Mouse (Mus musculus) left cerebral cortex, postnatal 4 days (tissue): ENCODE measurements around the gene Pex14. TPM values are rescaled to one million over a fixed set of nuclear protein-coding genes. Genes with fewer than 3 reads are reported as not detected.

Source experiments
- DNase-seq: peaks from one replicate; pipeline ENCODE4 v3.0.0-alpha.2; 2022
- intact Hi-C: fragments of 180-260 bp; cut with DNase I; formaldehyde crosslinking; loops from one replicate; pipeline ENCODE4 v1.15.1; 2025
- total RNA-seq, 2 experiments: library from RNA; stranded (reverse); gene quantifications; 2 replicates each; pipeline ENCODE4 v1.2.3; 2021

The Pex14 gene
- total RNA-seq, 2 experiments from 2014 or later, result 38.2 to 40.8 TPM

DNA sequence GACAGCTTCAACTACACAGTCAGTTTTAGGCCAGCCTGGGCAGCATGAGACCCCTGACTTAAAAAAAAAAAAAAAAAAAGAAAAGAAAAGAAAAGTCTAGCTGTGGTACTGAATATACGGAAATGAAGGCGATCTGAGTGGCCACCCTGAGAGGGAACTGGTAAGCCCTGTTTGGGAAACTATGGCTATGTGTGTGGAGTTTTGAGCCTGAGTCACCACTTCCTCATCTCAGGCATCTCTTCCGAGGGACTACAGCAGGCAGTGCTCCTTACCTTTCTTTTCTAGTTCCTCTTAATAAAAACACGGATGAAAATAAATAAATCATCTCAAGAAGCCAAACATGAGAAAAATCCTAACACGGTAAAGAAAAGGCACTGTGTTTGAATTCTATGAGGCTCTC lies 98.2 kb downstream of the Pex14 start:
- DNase-seq, result no peak
- intact Hi-C loops, result no loop called here

DNA sequence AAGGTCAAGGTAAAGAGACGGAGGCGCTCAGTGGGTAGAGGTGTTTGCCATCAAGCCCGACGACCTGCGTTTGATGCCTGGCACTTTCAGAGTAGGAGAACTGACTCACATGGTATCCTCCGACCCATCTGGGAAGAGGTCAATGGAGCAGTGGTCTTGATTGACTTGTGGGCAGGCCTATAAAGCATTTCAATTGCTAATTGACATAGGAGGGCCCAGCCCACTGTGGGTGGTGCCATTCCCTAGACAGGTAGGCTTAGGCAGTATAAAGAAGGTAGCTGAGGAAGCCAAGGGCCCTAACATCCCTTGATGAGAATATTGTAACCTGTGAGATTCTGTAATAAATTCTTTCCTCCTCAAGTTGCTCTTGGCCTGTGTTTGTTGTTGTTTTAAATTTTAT lies 98.9 kb downstream of the Pex14 start:
- intact Hi-C loops, result no loop called here
- DNase-seq, result no peak

DNA sequence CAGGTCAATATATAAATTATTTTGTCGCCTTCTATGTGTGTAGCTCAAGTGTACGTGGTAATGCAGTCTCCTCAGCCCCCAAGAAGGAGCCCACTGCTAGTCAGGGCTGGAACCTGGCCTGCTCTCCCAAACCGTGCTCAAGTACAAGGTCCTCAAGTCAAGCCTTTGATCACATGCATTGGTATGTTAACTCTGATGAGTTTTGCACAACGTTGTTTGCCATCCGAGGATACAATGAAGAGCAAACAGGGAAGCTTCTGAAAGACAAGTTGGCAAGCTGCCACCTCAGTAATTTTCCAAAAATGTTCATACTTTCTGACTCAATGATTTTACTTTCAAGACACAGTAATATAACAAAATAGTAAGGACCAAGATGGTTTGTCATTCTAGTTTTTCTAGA lies 105.7 kb downstream of the Pex14 start:
- intact Hi-C loops, result no loop called here
- DNase-seq, result no peak

DNA sequence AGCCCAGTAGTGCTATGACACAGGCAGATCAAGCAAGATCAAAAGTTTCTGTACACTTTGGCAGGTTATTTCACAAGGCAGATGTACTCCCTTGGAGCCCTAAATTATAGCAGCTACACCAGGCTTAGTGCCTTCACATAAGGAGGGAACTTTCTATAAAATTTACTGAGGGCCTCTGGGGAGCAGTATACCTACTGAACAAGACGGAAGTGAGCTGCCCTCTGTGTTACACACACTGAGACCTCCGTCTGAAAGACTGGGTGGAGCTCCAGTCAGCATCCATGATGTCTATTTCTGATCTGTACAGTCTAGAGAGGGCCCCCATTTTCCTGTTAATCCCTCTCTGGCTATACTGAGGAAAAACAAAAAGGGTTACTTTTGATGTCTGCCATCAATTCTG lies 109.6 kb downstream of the Pex14 start:
- DNase-seq, result no peak
- intact Hi-C loops, result no loop called here

DNA sequence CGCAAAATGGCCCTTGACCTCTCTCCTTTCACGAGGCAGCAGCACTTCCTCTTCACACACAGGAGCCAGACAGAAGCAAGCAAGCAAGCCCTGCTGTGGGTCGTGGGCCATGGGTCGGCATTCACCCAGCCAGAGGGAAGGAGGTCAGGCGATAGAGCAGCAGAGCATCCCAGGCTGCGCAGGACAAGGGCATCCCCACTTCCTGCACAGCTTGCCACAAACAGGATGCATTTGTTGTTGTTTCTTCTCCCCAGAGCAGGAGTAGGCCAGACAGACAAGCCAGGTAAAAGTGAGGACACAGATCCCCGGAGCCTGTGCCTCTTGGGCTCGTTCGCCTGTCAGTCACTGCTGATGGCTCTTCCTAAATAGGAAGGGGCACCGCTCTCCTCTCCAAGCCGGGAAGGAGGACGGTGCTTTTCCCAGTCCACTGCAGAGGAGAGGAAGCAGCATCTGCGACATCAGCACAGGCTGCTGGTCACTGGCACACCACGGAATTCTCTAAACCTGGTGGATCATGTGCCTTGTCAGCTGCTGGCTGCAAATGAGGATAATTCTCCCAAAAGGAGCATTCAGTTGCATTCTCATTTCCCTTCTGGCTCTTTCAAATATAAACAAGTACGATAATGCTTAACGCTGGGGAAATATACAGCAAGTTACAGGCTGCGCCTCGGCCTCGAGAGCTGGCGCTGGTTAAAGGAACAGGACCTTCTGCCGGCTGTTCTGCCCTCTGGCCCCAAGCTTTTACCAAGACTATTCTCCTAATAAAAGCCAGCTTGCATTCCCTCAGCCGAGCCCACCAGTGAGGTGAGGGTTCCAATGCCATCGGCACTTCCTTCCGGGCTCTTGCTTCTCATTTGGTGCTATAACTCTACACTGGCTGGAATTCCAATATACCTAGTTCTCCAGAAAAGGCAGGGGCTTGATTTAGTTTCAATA lies 113.9 kb downstream of the Pex14 start:
- intact Hi-C loops, result no loop called here
- no peak for DNase-seq

DNA sequence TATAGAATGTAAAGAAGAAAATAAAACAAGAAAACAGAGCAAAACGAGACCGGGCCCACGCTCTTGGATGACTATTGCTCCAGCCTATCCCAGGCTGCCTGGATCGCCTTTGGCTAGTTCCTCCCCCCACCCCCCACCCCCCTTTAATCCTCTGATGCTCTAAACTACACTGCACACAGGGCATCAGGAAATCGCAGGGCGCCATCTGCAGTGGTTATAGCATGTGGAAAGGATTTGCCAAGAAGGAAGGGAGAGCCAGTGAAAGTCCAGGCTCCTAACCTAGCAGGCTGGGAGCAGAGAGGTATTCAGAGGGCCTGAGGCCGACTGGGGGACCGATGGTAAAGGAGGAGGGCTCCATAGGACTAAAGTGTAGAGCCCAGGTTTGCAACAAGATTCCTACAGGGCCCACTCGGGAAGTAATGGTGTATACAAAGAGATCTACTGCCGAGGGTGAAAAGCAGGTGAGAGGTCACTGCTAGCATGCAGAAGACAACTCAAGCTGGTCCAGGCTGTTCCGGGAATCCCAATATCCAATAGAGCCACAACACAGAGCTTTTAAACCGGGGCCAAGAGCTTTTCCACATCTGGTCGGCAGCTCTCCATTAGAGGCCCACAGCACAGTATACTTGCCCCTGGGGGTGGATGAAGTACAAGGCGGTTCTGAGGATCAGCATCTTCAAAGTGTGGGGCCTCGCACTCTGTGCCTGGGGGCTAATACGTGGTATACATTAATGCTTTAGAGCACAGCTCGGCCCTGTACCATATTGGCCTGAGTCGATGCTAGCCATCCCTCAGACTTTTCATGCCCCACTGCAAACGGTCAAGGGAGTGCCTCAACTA lies 114.8 kb downstream of the Pex14 start:
- intact Hi-C loops, result no loop called here
- peak; percentile 32 for DNase-seq

DNA sequence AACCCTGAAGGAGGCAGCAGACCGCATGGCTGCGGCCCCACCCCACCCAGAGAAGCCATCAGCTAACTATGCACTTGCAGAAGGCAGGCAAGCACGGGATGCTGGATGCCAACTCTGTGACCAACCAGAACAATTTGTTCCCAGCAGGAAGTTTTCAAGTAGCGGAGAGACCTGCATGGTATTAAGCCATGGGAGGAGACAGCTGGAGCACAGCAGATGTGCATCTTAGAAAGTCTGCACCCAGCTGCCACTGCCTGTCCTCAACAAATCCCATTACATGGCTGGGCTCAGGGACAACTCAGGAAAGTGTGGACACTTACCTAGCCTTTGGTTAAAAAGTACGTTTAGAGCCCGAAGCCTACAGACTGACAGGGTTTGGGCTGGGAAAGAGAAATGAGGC lies 117.4 kb downstream of the Pex14 start:
- intact Hi-C loops, result no loop called here
- peak; percentile 36 for DNase-seq

DNA sequence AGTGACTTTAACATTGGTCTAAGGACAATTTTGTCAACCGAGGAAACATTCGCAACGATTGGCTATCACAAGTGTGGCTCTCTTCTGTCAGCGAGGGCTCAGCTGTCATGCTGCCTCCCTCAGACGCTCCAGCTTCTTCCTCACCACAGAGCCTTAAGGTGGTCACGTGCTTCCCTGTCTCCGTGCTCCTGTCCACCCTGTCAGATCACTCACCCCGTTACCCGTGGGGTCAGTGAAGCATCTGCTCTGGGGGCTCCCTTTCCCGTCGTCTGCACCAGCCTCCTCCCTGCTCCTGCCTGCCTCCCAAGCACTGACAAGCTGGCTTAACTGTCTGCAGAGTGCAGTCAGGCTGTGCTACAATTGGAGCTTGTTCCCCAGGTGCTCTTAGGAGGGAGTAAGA lies 119.8 kb downstream of the Pex14 start:
- no peak for DNase-seq
- intact Hi-C loops, result no loop called here

DNA sequence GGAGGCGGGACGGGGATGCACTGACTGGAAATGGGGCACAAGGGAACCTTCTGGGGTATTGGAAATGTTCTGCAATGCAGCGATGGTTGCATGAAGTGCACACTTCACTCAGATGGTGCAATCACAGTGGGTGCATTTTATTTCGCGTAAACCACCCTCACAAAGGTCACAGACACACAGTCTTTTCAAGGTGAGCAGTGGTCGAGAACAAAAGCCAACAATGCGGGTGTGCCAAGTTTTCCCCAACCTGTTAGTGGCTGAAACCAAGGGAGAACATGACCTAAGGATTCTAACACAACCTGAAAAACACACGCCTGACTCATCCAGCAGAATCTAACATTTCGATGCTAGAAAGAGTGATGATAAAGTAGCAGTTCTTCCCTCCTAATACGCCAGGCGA lies 120.8 kb downstream of the Pex14 start:
- intact Hi-C loops, result no loop called here
- no peak for DNase-seq

DNA sequence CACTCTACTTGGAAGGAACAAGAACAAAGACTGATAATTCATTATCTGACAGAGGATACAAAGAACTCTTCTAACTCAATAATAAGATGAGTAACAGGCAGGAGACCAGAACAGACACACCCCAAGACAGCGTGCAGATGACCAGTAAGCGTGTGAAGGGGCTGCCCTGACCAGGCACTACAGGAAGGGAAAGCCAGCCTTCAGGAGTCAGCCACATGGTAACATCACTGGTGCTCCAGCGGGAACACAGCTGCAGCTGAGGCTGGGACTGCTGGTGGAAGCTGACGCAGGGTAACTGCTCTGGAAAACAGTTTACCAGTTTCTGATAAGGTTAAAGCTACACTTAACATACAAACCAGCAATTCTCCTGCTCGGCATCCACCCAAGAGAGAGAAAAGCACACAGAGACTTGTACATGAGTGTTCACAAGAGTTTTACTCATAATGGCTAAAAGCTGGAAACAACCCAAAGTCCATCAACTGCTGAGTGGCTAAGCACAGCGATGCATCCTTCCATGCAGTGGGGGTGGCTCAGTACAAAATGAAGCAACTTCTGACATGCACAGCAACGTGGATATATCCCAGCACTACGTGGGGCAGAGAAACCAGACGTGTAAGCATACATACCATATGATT lies 121.3 kb downstream of the Pex14 start:
- DNase-seq, result no peak
- intact Hi-C loops, result no loop called here

DNA sequence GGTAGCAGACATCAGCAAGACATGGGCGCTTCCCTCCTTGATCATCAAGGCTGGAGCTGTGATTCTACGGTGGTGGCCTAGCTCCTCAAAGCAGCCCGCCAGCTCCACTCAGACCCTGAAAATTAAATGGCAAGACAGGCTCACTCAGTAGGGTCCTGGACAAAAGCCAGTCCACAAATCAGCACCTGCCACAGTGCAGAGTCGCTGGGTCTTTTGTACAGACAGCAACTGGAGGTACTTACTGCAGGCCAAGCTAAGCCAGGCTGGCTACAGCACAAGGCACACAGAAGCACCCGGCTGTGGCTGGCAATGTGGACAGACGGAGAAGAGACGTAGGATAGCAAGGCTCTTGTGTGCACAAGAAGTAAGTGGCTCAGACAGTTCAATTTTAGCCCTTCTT lies 124.8 kb downstream of the Pex14 start:
- DNase-seq, result peak; percentile 91
- intact Hi-C loops, result no loop called here

DNA sequence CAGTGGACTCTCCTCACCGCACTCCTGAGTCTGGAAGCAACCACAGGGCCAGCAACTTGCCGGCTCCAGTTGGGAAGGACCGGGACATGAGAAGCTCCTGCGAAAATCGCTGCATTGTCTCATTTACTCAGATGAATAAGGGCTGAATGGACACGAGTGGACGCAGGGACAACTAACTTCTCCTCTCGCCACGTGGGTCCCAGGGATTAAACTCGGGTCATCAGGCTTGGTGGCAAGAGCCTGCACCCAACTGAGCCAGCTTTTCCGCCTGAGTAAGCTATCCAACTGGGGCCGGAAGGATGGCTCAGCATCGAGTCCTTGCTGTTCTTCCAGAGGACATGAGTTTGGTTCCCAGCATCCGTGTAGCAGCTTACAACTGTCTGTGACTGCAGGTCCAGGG lies 126.3 kb downstream of the Pex14 start:
- intact Hi-C loops, result no loop called here
- no peak for DNase-seq

DNA sequence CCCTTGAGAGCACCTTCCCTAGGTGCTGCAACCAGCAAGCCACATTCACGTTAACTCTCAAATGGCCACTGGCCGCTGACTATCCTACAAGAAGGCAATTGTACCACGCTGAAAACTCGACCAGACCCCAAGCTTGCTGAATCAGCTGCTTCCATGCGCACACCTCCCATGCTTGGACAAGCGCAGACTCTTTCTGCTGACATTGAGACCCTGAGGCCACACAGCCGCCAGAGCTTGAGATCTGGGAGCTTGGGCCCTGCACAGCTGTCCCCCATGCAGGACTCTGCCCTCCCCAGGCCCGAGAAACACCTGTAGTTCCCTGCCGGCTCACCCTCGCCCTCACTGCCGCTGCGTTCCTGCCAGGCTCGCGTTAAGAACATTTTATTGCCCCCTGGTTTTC lies 127.0 kb downstream of the Pex14 start:
- intact Hi-C loops, result no loop called here
- no peak for DNase-seq

DNA sequence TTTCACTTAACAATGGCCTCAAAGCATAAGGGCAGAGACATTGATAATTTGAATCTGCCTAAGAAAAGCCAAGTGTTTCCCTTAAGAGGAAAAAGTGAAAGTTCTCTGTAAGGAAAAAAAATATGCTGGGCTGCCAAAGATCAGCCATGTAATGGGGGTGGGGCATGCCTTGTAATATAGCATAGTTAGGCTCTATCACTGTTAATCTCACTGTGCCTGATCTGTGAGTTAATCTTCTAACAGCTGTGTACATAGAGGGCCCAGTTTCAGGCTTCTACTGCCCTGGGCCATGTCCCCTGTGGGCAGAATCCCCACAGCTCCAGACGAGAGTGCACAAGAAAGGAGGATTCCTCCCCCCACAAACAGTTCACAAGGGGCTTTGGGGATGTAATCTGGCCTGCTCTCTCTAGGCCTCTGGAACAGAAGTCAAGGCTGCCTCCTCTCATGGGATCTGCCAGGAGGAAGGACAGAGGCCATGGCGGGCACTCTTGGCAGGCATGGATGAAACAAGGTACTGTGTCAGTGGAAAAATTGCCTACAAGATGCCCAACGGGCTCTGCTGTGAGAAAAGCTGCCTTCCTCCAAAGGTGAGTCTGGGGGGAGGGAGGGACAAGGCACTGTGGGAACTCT lies 127.9 kb downstream of the Pex14 start:
- intact Hi-C loops, result no loop called here
- DNase-seq, result no peak

DNA sequence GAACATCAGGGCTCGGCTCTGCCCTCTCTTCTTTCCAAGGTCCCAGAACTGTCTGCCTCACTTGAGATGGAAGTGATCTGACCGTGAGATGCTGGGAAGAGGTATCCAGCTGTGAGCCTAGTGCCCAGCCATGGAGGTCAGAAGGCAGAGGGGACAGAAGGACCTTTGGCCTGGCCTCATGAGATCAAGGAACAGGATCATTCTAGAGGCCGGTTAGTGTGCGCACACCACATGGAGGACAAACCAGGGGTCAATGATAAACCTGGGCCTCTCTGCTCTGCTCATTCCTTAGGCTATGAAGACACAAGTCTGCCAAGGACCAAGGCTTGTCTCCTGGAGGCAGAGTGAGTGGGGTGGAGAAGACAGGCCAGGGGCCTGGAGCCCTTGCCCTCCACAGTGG lies 128.9 kb downstream of the Pex14 start:
- intact Hi-C loops, result no loop called here
- DNase-seq, result no peak

DNA sequence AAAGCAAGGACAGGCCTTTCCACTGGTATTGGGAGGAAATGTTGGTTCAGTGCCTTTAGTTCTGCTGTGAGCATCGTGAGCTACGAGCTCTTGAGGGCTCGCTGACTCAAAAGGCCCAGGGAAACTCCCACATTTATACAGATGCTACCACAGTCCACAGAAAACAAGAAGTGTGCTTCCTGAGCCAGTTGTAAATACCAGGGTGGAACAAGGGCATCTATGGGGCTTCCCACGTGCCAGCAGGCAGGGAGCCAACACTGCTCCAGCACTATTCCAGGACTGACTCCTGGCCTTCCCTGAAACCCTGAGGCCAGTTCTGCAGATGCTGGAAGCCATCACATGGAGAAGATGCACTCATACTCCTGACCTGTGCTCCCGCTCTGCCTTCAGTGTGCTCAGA lies 130.1 kb downstream of the Pex14 start:
- peak; percentile 42 for DNase-seq

DNA sequence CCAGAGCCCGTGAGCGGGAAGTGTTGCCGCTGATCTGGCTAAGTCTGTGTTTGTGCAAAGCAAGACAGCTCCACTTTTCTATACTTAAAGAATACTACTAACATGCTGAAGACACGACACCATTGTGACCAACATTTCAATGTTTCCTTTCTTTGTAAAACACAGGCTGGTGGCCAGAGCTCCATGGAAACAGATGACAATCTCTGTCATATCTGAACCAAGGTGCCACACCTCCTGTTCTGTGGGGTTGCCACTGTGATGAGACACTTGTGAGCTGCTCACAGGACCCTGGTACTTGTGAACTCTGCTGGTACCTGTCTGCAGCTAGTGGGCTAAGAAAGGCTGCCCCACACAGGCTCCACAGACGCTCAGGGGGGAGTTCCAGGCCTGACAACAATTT lies 130.8 kb downstream of the Pex14 start:
- no peak for DNase-seq
- intact Hi-C loops, result no loop called here

More for the DNA sequence above, 130.1 kb downstream of the Pex14 start:
- intact Hi-C loops, result no loop called here

DNA sequence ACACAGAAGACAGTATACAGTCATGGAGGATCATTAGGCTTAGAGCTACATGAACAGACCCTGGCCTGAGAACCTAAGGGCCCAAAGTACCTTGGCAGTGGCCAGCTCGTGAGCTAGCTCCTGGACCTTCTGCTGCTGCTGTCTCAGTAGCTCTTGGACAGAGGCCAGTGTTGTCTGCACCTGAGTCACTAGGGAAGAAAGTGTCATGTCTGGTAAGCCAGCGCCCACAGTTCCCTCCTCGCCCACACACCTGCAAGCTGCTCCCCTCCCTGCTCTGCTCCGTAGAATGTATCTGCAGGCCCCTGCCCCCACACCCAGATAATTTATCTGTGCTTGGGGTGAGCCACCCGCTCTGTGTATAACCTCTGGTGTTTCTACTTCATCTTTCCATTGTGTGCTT lies 133.5 kb downstream of the Pex14 start:
- no peak for DNase-seq
- intact Hi-C loops, result no loop called here

DNA sequence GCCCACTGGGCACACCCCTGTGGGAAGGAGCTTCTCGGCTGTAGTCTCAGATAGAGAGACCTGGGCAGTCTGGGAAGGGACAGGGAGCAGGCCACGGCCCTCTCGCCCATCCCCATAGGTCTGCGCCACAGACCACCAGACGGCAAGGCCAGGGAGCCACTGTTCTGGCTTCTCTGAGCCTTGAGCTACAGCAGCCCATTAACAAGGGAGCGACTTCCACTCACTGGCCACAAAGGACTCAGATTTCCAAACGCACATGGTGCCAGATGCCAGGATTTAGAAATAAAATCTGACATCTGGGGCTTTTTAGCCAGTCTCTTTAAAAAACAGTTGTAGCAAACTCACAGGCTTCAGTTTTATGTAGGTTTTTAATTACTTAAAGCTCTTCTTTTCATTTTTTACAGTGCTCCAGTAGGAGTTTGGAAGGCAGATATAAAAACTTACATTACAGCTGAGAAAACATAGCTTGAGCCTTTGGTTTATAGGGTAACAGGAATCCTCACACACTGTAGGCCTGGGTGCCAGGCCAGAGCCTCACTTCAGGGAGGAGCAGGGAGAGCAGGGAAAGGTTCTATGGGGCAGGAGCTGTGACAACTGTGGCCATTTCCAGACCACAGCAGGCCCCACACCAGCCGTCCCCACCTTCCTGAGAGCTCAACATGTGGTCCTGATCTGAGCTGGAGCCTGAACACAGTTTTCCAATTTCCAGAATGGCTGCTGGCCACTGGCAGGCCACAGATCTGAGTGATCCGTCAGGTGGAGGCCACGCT lies 134.9 kb downstream of the Pex14 start:
- no peak for DNase-seq
- intact Hi-C loops, result no loop called here

DNA sequence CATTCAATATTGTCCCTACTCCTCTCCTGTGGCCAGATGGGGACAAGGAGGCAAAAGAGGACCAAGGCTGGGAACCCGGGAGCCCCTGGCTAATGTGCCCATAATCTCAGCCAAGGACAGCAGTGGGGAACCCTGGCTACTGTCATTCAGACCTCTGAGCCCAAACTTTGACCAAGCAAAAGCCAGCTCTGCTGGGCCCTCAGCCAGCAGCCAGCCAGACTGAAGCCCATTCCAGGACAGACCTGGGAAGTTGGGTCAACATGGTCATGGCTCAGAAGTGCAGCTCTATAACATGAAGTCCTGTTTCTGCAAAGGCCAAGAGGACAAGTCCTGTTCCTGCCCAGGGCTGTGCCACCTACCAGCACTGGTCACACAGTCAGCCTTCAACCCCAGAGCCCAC lies 137.6 kb downstream of the Pex14 start:
- intact Hi-C loops, result no loop called here
- no peak for DNase-seq
